Mouse (Mus musculus): ENCODE data around the gene Gm20814.
"Not testable (repeated sequence)": the region's sequence is repeated elsewhere in the genome, so short reads cannot be mapped to it uniquely, and the experiment has no call there.

Gm20814 gene

DNA sequence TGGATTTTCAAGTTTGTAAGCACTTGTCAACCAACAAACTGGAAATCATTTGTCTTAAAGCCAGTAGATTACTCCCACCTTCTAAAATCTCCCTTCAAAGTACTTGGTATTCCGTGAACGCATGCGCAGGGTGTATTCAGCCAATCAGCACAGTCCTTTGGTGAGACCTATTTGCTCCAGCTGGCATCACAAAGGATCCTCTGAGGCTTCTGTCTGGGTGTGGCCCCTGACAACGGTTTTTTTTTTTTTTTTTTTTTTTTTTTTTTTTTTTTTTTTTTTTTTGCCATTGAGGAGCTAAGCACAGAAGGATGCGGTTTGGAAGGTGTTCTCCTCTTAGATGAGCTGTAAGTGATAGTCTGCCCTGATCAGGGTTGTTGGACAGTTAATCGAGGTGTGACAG, at the start of gene Gm20814:
Gm20814 (plus strand) TSS at position 301 of the 400 bp plus-strand sequence.
- DNase-seq (ENCODE audit: low spot score in 2 of 2) = not testable (repeated sequence)

All from right cerebral cortex, postnatal 10 days (tissue).